Mouse (Mus musculus): ENCODE measurements around the gene Tpra1. TPM values are rescaled to one million over a fixed set of nuclear protein-coding genes. Genes with fewer than 3 reads are reported as not detected.

Tpra1 gene
- total RNA-seq (2017), result 37.7 and 41.0 TPM in 2 replicates

GRCm38 (mm10) chr6:88901947-88902820, at the start of gene Tpra1:
Gene Tpra1 (plus strand): TSS chr6:88902251.
- peak; percentile 82 for ATAC-seq (ENCODE audit: extremely low read depth, insufficient number of reproducible peaks, low FRiP score, poor library complexity, severe bottlenecking)

GRCm38 (mm10) chr6:88854509-88854908, 47.5 kb upstream of the Tpra1 start:
- ATAC-seq (ENCODE audit: extremely low read depth, insufficient number of reproducible peaks, low FRiP score, poor library complexity, severe bottlenecking), result no peak

GRCm38 (mm10) chr6:88855636-88856035, 46.4 kb upstream of the Tpra1 start:
- peak; percentile 34; the same call in 1 of the 2 replicates for ATAC-seq (ENCODE audit: extremely low read depth, insufficient number of reproducible peaks, low FRiP score, poor library complexity, severe bottlenecking)

- ATAC-seq (ENCODE audit: extremely low read depth, insufficient number of reproducible peaks, low FRiP score, poor library complexity, severe bottlenecking), result no peak
Measured at GRCm38 (mm10) chr6:88857249-88857648, 44.8 kb upstream of the Tpra1 start.

- no peak for ATAC-seq (ENCODE audit: extremely low read depth, insufficient number of reproducible peaks, low FRiP score, poor library complexity, severe bottlenecking)
Measured at GRCm38 (mm10) chr6:88857830-88858229, 44.2 kb upstream of the Tpra1 start.

- no peak for ATAC-seq (ENCODE audit: extremely low read depth, insufficient number of reproducible peaks, low FRiP score, poor library complexity, severe bottlenecking)
Measured at GRCm38 (mm10) chr6:88858341-88858740, 43.7 kb upstream of the Tpra1 start.

- ATAC-seq (ENCODE audit: extremely low read depth, insufficient number of reproducible peaks, low FRiP score, poor library complexity, severe bottlenecking), result peak; percentile 14; the same call in 1 of the 2 replicates
Measured at GRCm38 (mm10) chr6:88860914-88861313, 41.1 kb upstream of the Tpra1 start.

- ATAC-seq (ENCODE audit: extremely low read depth, insufficient number of reproducible peaks, low FRiP score, poor library complexity, severe bottlenecking), result no peak
Measured at GRCm38 (mm10) chr6:88865704-88866103, 36.3 kb upstream of the Tpra1 start.

GRCm38 (mm10) chr6:88869459-88869858, 32.6 kb upstream of the Tpra1 start:
- ATAC-seq (ENCODE audit: extremely low read depth, insufficient number of reproducible peaks, low FRiP score, poor library complexity, severe bottlenecking), result no peak

GRCm38 (mm10) chr6:88870594-88870993, 31.5 kb upstream of the Tpra1 start:
- ATAC-seq (ENCODE audit: extremely low read depth, insufficient number of reproducible peaks, low FRiP score, poor library complexity, severe bottlenecking), result no peak

- no peak for ATAC-seq (ENCODE audit: extremely low read depth, insufficient number of reproducible peaks, low FRiP score, poor library complexity, severe bottlenecking)
Measured at GRCm38 (mm10) chr6:88871546-88871945, 30.5 kb upstream of the Tpra1 start.

GRCm38 (mm10) chr6:88872811-88873210, 29.2 kb upstream of the Tpra1 start:
- ATAC-seq (ENCODE audit: extremely low read depth, insufficient number of reproducible peaks, low FRiP score, poor library complexity, severe bottlenecking), result no peak

GRCm38 (mm10) chr6:88873965-88874867, 27.8 kb upstream of the Tpra1 start:
- ATAC-seq (ENCODE audit: extremely low read depth, insufficient number of reproducible peaks, low FRiP score, poor library complexity, severe bottlenecking), result no peak

GRCm38 (mm10) chr6:88874868-88875508, 27.1 kb upstream of the Tpra1 start, which contains the start of gene Podxl2:
Gene Podxl2 (minus strand): TSS chr6:88875044.
- no peak for ATAC-seq (ENCODE audit: extremely low read depth, insufficient number of reproducible peaks, low FRiP score, poor library complexity, severe bottlenecking)

- no peak for ATAC-seq (ENCODE audit: extremely low read depth, insufficient number of reproducible peaks, low FRiP score, poor library complexity, severe bottlenecking)
Measured at GRCm38 (mm10) chr6:88879471-88879870, 22.6 kb upstream of the Tpra1 start.

GRCm38 (mm10) chr6:88881334-88881733, 20.7 kb upstream of the Tpra1 start:
- no peak for ATAC-seq (ENCODE audit: extremely low read depth, insufficient number of reproducible peaks, low FRiP score, poor library complexity, severe bottlenecking)

- ATAC-seq (ENCODE audit: extremely low read depth, insufficient number of reproducible peaks, low FRiP score, poor library complexity, severe bottlenecking), result no peak
Measured at GRCm38 (mm10) chr6:88884195-88884594, 17.9 kb upstream of the Tpra1 start.

GRCm38 (mm10) chr6:88884690-88885089, 17.4 kb upstream of the Tpra1 start:
- no peak for ATAC-seq (ENCODE audit: extremely low read depth, insufficient number of reproducible peaks, low FRiP score, poor library complexity, severe bottlenecking)

Measured in neutrophil, adult 5-6 weeks (primary cell).